Mouse (Mus musculus) erythroblast, embryonic 14.5 days (primary cell): ENCODE data around the gene Klhdc8a. TPM values are rescaled to one million over a fixed set of nuclear protein-coding genes. Genes with fewer than 3 reads are reported as not detected.
A peak's percentile ranks its signal among the peaks of the same experiment; 100 is the strongest.

ENCODE experiments used
- H3K27me3 ChIP-seq: 2 replicates; pipeline ENCODE4 v1.6.1; 2012; ENCODE audit warnings: inconsistent platforms; ENCODE audit not compliant: control insufficient read depth
- H3K36me3 ChIP-seq: 2 replicates; pipeline ENCODE4 v1.6.1; 2012; ENCODE audit warnings: mild to moderate bottlenecking, inconsistent platforms; ENCODE audit not compliant: control insufficient read depth
- H3K4me1 ChIP-seq: 2 replicates; pipeline ENCODE4 v1.6.1; 2012; ENCODE audit warnings: inconsistent platforms; ENCODE audit not compliant: control insufficient read depth
- H3K4me3 ChIP-seq: replicated peaks from 2 replicates; pipeline ENCODE3; 2012; ENCODE audit warnings: moderate library complexity, mild to moderate bottlenecking, inconsistent platforms
- H3K9me3 ChIP-seq: 2 replicates; pipeline ENCODE4 v1.6.1; 2012; ENCODE audit warnings: low read length, inconsistent platforms, mixed read lengths; ENCODE audit not compliant: control insufficient read depth
- GATA1 ChIP-seq: IDR thresholded peaks from 2 replicates; pipeline ENCODE4 v1.6.1; 2012; ENCODE audit warnings: low read length, inconsistent platforms, mixed read lengths
- TAL1 ChIP-seq: IDR thresholded peaks from 3 replicates; pipeline ENCODE4 v1.6.1; 2012; ENCODE audit warnings: low read length, inconsistent platforms, mixed read lengths
- polyA plus RNA-seq: library from polyadenylated mRNA; stranded (reverse); fragments of >175 nt; gene quantifications from 2 replicates; pipeline ENCODE4 v1.2.3, GENCODE M21; 2012

The Klhdc8a gene
- polyA plus RNA-seq = not detected in 2 replicates

- no peaks in the 10 kb centered on the region for H3K4me1 ChIP-seq
- H3K9me3 ChIP-seq = no peaks in the 10 kb centered on the region
- TF ChIP-seq GATA1 (no peak), TAL1 (no peak)
- H3K36me3 ChIP-seq = no peaks in the 10 kb centered on the region
- peak within 1 kb of the TSS; percentile 32 for H3K4me3 ChIP-seq
- peaks cover 70% of the 10 kb centered on the region for H3K27me3 ChIP-seq
Observed at GRCm38 (mm10) chr1:132298425-132298800, at the start of gene Klhdc8a. Gene Klhdc8a, plus strand, starts transcription at chr1:132298626.

GRCm38 (mm10) chr1:132254467-132254866, 44.0 kb upstream of the Klhdc8a start:
- H3K4me1 ChIP-seq = no peaks in the 10 kb centered on the region
- H3K9me3 ChIP-seq = no peaks in the 10 kb centered on the region
- H3K4me3 ChIP-seq = no peak overlapping the region
- no peaks in the 10 kb centered on the region for H3K36me3 ChIP-seq
- peaks cover 2% of the 10 kb centered on the region; the same call in 1 of the 2 replicates for H3K27me3 ChIP-seq
- TF ChIP-seq GATA1 (no peak), TAL1 (no peak)

GRCm38 (mm10) chr1:132260331-132260730, 38.1 kb upstream of the Klhdc8a start:
- H3K4me3 ChIP-seq = no peak overlapping the region
- H3K27me3 ChIP-seq = peaks cover 2% of the 10 kb centered on the region; the same call in 1 of the 2 replicates
- H3K36me3 ChIP-seq = no peaks in the 10 kb centered on the region
- H3K9me3 ChIP-seq = no peaks in the 10 kb centered on the region
- TF ChIP-seq TAL1 = no peak
- TF ChIP-seq GATA1 = no peak
- H3K4me1 ChIP-seq = peaks cover 18% of the 10 kb centered on the region

GRCm38 (mm10) chr1:132261058-132261457, 37.4 kb upstream of the Klhdc8a start:
- TF ChIP-seq TAL1 (no peak), GATA1 (no peak)
- Histone ChIP-seq H3K9me3 (no peaks in the 10 kb centered on the region), H3K36me3 (no peaks in the 10 kb centered on the region), H3K27me3 (peaks cover 2% of the 10 kb centered on the region; the same call in 1 of the 2 replicates), H3K4me1 (peaks cover 20% of the 10 kb centered on the region), H3K4me3 (no peak overlapping the region)

- TF ChIP-seq GATA1 (no peak), TAL1 (no peak)
- Histone ChIP-seq H3K4me3 (no peak overlapping the region), H3K36me3 (no peaks in the 10 kb centered on the region), H3K27me3 (0 out of 2 replicates have a peak, but pooled peaks cover 2% of the 10 kb centered on the region), H3K9me3 (no peaks in the 10 kb centered on the region), H3K4me1 (peaks cover 22% of the 10 kb centered on the region)
Observed at GRCm38 (mm10) chr1:132263618-132264017, 34.8 kb upstream of the Klhdc8a start.

GRCm38 (mm10) chr1:132264577-132264976, 33.8 kb upstream of the Klhdc8a start:
- Histone ChIP-seq H3K27me3 (peaks cover under 1% of the 10 kb centered on the region), H3K4me3 (no peak overlapping the region), H3K4me1 (peaks cover 22% of the 10 kb centered on the region), H3K36me3 (no peaks in the 10 kb centered on the region), H3K9me3 (no peaks in the 10 kb centered on the region)
- TF ChIP-seq TAL1 (no peak), GATA1 (no peak)

GRCm38 (mm10) chr1:132265211-132265859, 33.1 kb upstream of the Klhdc8a start:
- no peaks in the 10 kb centered on the region for H3K36me3 ChIP-seq
- peaks cover 3% of the 10 kb centered on the region for H3K27me3 ChIP-seq
- no peak overlapping the region for H3K4me3 ChIP-seq
- no peaks in the 10 kb centered on the region for H3K9me3 ChIP-seq
- TF ChIP-seq GATA1 = no peak
- no peak for TF ChIP-seq TAL1
- peaks cover 22% of the 10 kb centered on the region for H3K4me1 ChIP-seq

- Histone ChIP-seq H3K9me3 (no peaks in the 10 kb centered on the region), H3K27me3 (peaks cover 3% of the 10 kb centered on the region), H3K4me3 (no peak overlapping the region), H3K4me1 (peaks cover 22% of the 10 kb centered on the region), H3K36me3 (no peaks in the 10 kb centered on the region)
- TF ChIP-seq TAL1 (no peak), GATA1 (no peak)
Observed at GRCm38 (mm10) chr1:132265936-132266335, 32.5 kb upstream of the Klhdc8a start.

GRCm38 (mm10) chr1:132266791-132267557, 31.5 kb upstream of the Klhdc8a start:
- TF ChIP-seq GATA1 (no peak), TAL1 (no peak)
- no peak overlapping the region for H3K4me3 ChIP-seq
- H3K36me3 ChIP-seq = no peaks in the 10 kb centered on the region
- H3K27me3 ChIP-seq = peaks cover 3% of the 10 kb centered on the region
- peaks cover 24% of the 10 kb centered on the region for H3K4me1 ChIP-seq
- no peaks in the 10 kb centered on the region for H3K9me3 ChIP-seq
